Mouse (Mus musculus) induced T-regulatory cell, adult 2 months (primary cell): ENCODE data around the gene Gsc.

Experiments used
- DNase-seq: peaks from one replicate; pipeline ENCODE4 v3.0.0-alpha.2; 2012; ENCODE audit warnings: low read depth

The Gsc gene

GRCm38 (mm10) chr12:104472601-104473424 is at the start of gene Gsc:
TSS of gene Gsc (minus strand) at chr12:104473330.
- DNase-seq = peak; percentile 7

- DNase-seq = no peak
Observed at GRCm38 (mm10) chr12:104519721-104520120, 46.6 kb upstream of the Gsc start.

- DNase-seq = no peak
Observed at GRCm38 (mm10) chr12:104507911-104508310, 34.8 kb upstream of the Gsc start.

GRCm38 (mm10) chr12:104492009-104492408 is 18.9 kb upstream of the Gsc start:
- DNase-seq = no peak

- no peak for DNase-seq
Observed at GRCm38 (mm10) chr12:104486205-104486604, 13.1 kb upstream of the Gsc start.

- no peak for DNase-seq
Observed at GRCm38 (mm10) chr12:104485161-104485560, 12.0 kb upstream of the Gsc start.

GRCm38 (mm10) chr12:104481007-104481406 is 7.9 kb upstream of the Gsc start:
- DNase-seq = no peak

- no peak for DNase-seq
Observed at GRCm38 (mm10) chr12:104478193-104478592, 5.1 kb upstream of the Gsc start.

GRCm38 (mm10) chr12:104477501-104477900 is 4.4 kb upstream of the Gsc start:
- DNase-seq = no peak

- DNase-seq = no peak
Observed at GRCm38 (mm10) chr12:104477066-104477465, 3.9 kb upstream of the Gsc start.

- no peak for DNase-seq
Observed at GRCm38 (mm10) chr12:104475946-104476345, 2.8 kb upstream of the Gsc start.

GRCm38 (mm10) chr12:104474881-104475740 is 2.0 kb upstream of the Gsc start:
- no peak for DNase-seq

GRCm38 (mm10) chr12:104474191-104474871 is 1.2 kb upstream of the Gsc start:
- DNase-seq = no peak

- no peak for DNase-seq
Observed at GRCm38 (mm10) chr12:104473492-104473891, 362 bp upstream of the Gsc start.

GRCm38 (mm10) chr12:104472218-104472525 is 958 bp downstream of the Gsc start:
- DNase-seq = no peak

- no peak for DNase-seq
Observed at GRCm38 (mm10) chr12:104471351-104472217, 1.5 kb downstream of the Gsc start.

- no peak for DNase-seq
Observed at GRCm38 (mm10) chr12:104470646-104471045, 2.5 kb downstream of the Gsc start.

GRCm38 (mm10) chr12:104468783-104469182 is 4.3 kb downstream of the Gsc start:
- DNase-seq = no peak

GRCm38 (mm10) chr12:104467372-104467771 is 5.8 kb downstream of the Gsc start:
- no peak for DNase-seq

GRCm38 (mm10) chr12:104466930-104467329 is 6.2 kb downstream of the Gsc start:
- no peak for DNase-seq

GRCm38 (mm10) chr12:104461372-104461771 is 11.8 kb downstream of the Gsc start:
- no peak for DNase-seq

GRCm38 (mm10) chr12:104459377-104459776 is 13.8 kb downstream of the Gsc start:
- no peak for DNase-seq
